ENCODE assay signal across 16 mouse cellular contexts in the genomic region with DNA sequence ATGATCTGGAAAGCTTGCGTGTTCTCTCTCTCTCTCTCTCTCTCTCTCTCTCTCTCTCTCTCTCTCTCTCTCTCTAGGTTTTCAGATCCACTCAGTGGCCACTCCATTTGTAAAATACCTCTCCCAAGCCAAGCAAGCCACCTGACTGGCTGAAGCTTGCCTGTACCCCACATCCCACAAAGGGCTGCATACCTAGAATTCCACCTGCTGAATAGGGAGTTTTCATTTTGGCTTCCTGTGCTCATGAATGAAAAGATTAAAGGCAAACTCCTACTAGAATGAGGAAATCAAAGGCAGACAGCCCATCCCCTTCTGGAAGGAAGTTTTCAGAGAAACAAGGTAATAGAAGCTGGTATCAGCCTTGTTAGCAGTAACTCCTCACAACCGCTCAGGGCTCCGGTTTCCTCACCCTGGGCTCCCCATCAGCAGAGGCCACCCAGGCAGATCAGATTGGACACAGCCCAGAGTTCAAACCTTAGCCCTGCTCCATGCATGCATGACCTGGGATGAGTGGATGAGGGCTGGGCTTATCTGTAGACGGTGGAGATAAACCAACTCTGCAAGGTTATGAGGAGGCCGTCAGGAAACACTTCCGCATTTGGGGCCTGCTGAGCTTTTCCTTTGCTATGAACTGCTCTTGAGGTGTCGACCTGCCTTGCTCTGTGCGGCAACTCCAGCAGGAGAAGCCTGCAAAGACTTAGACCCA.
DNase-seq lines count a peak whose midpoint lies in the region; ATAC-seq and TF ChIP-seq lines count a peak whose summit lies in the region.
"Had no signal": no experiment of that assay in that cellular context is flagged by ENCODE, and none has a peak within 500 bp of the region (broad histone marks: within the 10 kb centered on the region; RNA-seq: fewer than 3 reads in every experiment).

No protein-coding gene starts in this region.

- H3K36me3 ChIP-seq in heart, embryonic 12.5 days: no peaks in the 10 kb centered on the region
- H3K36me3 ChIP-seq in limb, embryonic 12.5 days: no peaks in the 10 kb centered on the region
- H3K36me3 ChIP-seq in limb, embryonic 10.5 days: no peaks in the 10 kb centered on the region
- no peaks in the 10 kb centered on the region for H3K36me3 ChIP-seq in embryonic facial prominence, embryonic 11.5 days (replicated peaks; ENCODE audit: control insufficient read depth, insufficient read depth, low read depth, low read length)
- no peaks in the 10 kb centered on the region for H3K36me3 ChIP-seq in small intestine, adult 2 months (ENCODE audit: control insufficient read depth, insufficient read depth, low read length)
- H3K36me3 ChIP-seq in liver, embryonic 12.5 days: no peaks in the 10 kb centered on the region
- H3K36me3 ChIP-seq: G1E; liver, embryonic 13.5 days had no signal

- H3K27me3 ChIP-seq in heart, embryonic 12.5 days (replicated peaks): no peaks in the 10 kb centered on the region
- H3K27me3 ChIP-seq in limb, embryonic 12.5 days: no peaks in the 10 kb centered on the region
- H3K27me3 ChIP-seq in limb, embryonic 10.5 days (ENCODE audit: low read depth, poor library complexity, severe bottlenecking): peaks cover 5% of the 10 kb centered on the region; the same call in 1 of the 2 replicates
- H3K27me3 ChIP-seq in embryonic facial prominence, embryonic 11.5 days (ENCODE audit: control insufficient read depth, insufficient read depth, low read length): no peaks in the 10 kb centered on the region
- H3K27me3 ChIP-seq in small intestine, adult 2 months (ENCODE audit: control insufficient read depth, insufficient read depth, low read length): no peaks in the 10 kb centered on the region
- no peaks in the 10 kb centered on the region for H3K27me3 ChIP-seq in liver, embryonic 12.5 days (replicated peaks)
- H3K27me3 ChIP-seq: liver, embryonic 13.5 days had no signal

- intact Hi-C loops in heart, postnatal 14 days (cut with DNase I): no loop called here

- peak overlapping the region; percentile 39 for H3K4me3 ChIP-seq in heart, embryonic 12.5 days
- H3K4me3 ChIP-seq in limb, embryonic 12.5 days (replicated peaks): no peak overlapping the region; the same call in 1 of the 2 replicates
- no peak overlapping the region for H3K4me3 ChIP-seq in limb, embryonic 10.5 days
- H3K4me3 ChIP-seq in embryonic facial prominence, embryonic 11.5 days (ENCODE audit: low read depth, low read length): no peak overlapping the region
- peak overlapping the region; percentile 51 for H3K4me3 ChIP-seq in small intestine, adult 2 months (ENCODE audit: low read depth, low read length)
- no peak overlapping the region for H3K4me3 ChIP-seq in liver, embryonic 12.5 days
- H3K4me3 ChIP-seq: liver, embryonic 13.5 days; megakaryocyte, embryonic 14.5 days had no signal

- WGBS in heart, embryonic 12.5 days: 31% methylated on average over 8 of the region's 8 CpGs
- WGBS in limb, embryonic 12.5 days: 60% methylated on average over 8 of the region's 8 CpGs
- 65% methylated on average over 8 of the region's 8 CpGs for WGBS in limb, embryonic 10.5 days
- WGBS in embryonic facial prominence, embryonic 11.5 days: 72% methylated on average over 8 of the region's 8 CpGs
- WGBS in small intestine, adult 2 months: 33% methylated on average over 8 of the region's 8 CpGs
- 58% methylated on average over 8 of the region's 8 CpGs for WGBS in liver, embryonic 12.5 days (ENCODE audit: insufficient replicate concordance)

- no peak for ATAC-seq in heart, embryonic 12.5 days (ENCODE audit: insufficient number of reproducible peaks, low FRiP score)
- ATAC-seq in limb, embryonic 12.5 days (ENCODE audit: insufficient number of reproducible peaks, insufficient read depth, low FRiP score, low TSS enrichment, low read depth): no peak
- peak; percentile 57; the same call in 1 of the 2 replicates for ATAC-seq in embryonic facial prominence, embryonic 11.5 days (replicated peaks; ENCODE audit: insufficient number of reproducible peaks, low FRiP score, low TSS enrichment, low read depth)
- ATAC-seq in liver, embryonic 12.5 days: no peak

- DNase-seq in heart, postnatal 14 days: no peak
- no peak for DNase-seq in limb, embryonic 10.5 days (ENCODE audit: low spot score)
- no peak for DNase-seq in embryonic facial prominence, embryonic 11.5 days (ENCODE audit: low spot score)
- DNase-seq in gastrocnemius, postnatal 10 days: no peak
- DNase-seq: B cell, adult 2 months; cerebellum, postnatal 10 days; heart, postnatal 36 days; kidney, postnatal 14 days; liver, embryonic 13.5 days; thymus, postnatal 14 days had no signal

- H3K9ac ChIP-seq in heart, embryonic 12.5 days: peak overlapping the region; percentile 45
- no peak overlapping the region for H3K9ac ChIP-seq in limb, embryonic 12.5 days (replicated peaks)
- H3K9ac ChIP-seq in embryonic facial prominence, embryonic 11.5 days (replicated peaks; ENCODE audit: low read length): no peak overlapping the region
- H3K9ac ChIP-seq in liver, embryonic 12.5 days: no peak overlapping the region
- H3K9ac ChIP-seq: liver, embryonic 13.5 days had no signal

- no peak for TF ChIP-seq CTCF in small intestine, adult 2 months (IDR thresholded peaks at IDR 0.05; ENCODE audit: extremely low read depth, insufficient read length, insufficient replicate concordance, low read depth, low read length)

- TF ChIP-seq POLR2A in small intestine, adult 2 months (IDR thresholded peaks at IDR 0.05; ENCODE audit: low read depth, low read length): no peak

- peak overlapping the region; percentile 84 for H3K27ac ChIP-seq in heart, embryonic 12.5 days (ENCODE audit: poor library complexity, severe bottlenecking)
- no peak overlapping the region for H3K27ac ChIP-seq in limb, embryonic 12.5 days
- H3K27ac ChIP-seq in limb, embryonic 10.5 days: no peak overlapping the region
- H3K27ac ChIP-seq in embryonic facial prominence, embryonic 11.5 days (replicated peaks; ENCODE audit: low read depth, low read length): no peak overlapping the region
- peak overlapping the region; percentile 90 for H3K27ac ChIP-seq in small intestine, adult 2 months (ENCODE audit: insufficient read depth, low read depth, low read length)
- H3K27ac ChIP-seq in liver, embryonic 12.5 days: no peak overlapping the region
- H3K27ac ChIP-seq: liver, embryonic 13.5 days had no signal

- H3K4me2 ChIP-seq in heart, embryonic 12.5 days: peak overlapping the region; percentile 62
- H3K4me2 ChIP-seq in limb, embryonic 12.5 days: peak overlapping the region; percentile 9; the same call in 1 of the 2 replicates
- H3K4me2 ChIP-seq in embryonic facial prominence, embryonic 11.5 days (ENCODE audit: low read depth, low read length): no peak overlapping the region; the same call in 1 of the 2 replicates
- no peak overlapping the region for H3K4me2 ChIP-seq in liver, embryonic 12.5 days
- H3K4me2 ChIP-seq: liver, embryonic 13.5 days had no signal

- no peaks in the 10 kb centered on the region for H3K9me3 ChIP-seq in heart, embryonic 12.5 days (replicated peaks)
- no peaks in the 10 kb centered on the region for H3K9me3 ChIP-seq in limb, embryonic 12.5 days
- no peaks in the 10 kb centered on the region for H3K9me3 ChIP-seq in limb, embryonic 10.5 days (replicated peaks)
- no peaks in the 10 kb centered on the region for H3K9me3 ChIP-seq in embryonic facial prominence, embryonic 11.5 days (replicated peaks; ENCODE audit: control insufficient read depth, low read length)
- H3K9me3 ChIP-seq in liver, embryonic 12.5 days (replicated peaks): no peaks in the 10 kb centered on the region
- H3K9me3 ChIP-seq: G1E; liver, embryonic 13.5 days; megakaryocyte, embryonic 14.5 days had no signal

- H3K4me1 ChIP-seq in heart, embryonic 12.5 days (replicated peaks): peaks cover 92% of the 10 kb centered on the region
- H3K4me1 ChIP-seq in limb, embryonic 12.5 days (replicated peaks): peaks cover 33% of the 10 kb centered on the region
- H3K4me1 ChIP-seq in limb, embryonic 10.5 days: peaks cover 48% of the 10 kb centered on the region
- H3K4me1 ChIP-seq in embryonic facial prominence, embryonic 11.5 days (ENCODE audit: control insufficient read depth, insufficient read depth, low read length): no peaks in the 10 kb centered on the region
- H3K4me1 ChIP-seq in small intestine, adult 2 months (ENCODE audit: control insufficient read depth, insufficient read depth, insufficient read length, low read length): peaks cover 50% of the 10 kb centered on the region
- H3K4me1 ChIP-seq in liver, embryonic 12.5 days: peaks cover 4% of the 10 kb centered on the region; the same call in 1 of the 2 replicates

Comparison
In these comparisons a context has a peak if more than half of its experiments do, and no peak if none do; other contexts are left out.
1. H3K27ac ChIP-seq: peak in heart, embryonic 12.5 days (single experiment) and small intestine, adult 2 months (single experiment); none in limb, embryonic 12.5 days (single experiment), limb, embryonic 10.5 days (single experiment), embryonic facial prominence, embryonic 11.5 days (single experiment) and liver, embryonic 12.5 days (single experiment).
2. H3K4me2 ChIP-seq: peak in heart, embryonic 12.5 days (single experiment) and limb, embryonic 12.5 days (single experiment); none in embryonic facial prominence, embryonic 11.5 days (single experiment) and liver, embryonic 12.5 days (single experiment).
3. H3K4me3 ChIP-seq: peak in heart, embryonic 12.5 days (single experiment) and small intestine, adult 2 months (single experiment); none in limb, embryonic 12.5 days (single experiment), limb, embryonic 10.5 days (single experiment), embryonic facial prominence, embryonic 11.5 days (single experiment) and liver, embryonic 12.5 days (single experiment).